Mouse (Mus musculus): ENCODE measurements at regions not wholly inside any gene's neighbourhood (a gene's known extent, or its start where the extent isn't known, plus 50 kb on each side); places are given as distances from the start of the nearest gene placed in this dataset.

DNA sequence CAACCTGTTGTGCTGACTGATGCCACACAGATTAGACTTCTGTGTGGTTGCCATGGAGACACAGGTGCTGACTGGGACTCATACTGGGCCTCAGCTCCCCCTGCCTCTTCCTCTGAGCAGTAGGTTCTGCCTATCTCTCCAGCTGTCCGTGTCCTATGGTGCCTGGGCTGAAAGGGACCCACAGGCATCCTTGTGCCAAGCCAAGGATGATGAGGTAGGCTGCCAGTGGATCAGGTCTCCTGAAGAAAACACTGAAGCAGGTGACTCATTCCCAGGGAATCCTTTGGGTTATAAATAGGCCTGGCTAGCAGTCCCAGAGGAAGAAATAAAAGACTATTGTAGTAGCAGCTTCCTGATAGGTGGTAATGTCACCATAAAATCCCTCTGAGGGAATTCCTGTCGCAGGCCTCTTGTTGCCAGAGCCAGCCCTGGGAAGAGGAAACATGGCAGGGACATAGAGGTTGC, 108.7 kb downstream of the Asb7 start:
- TF ChIP-seq POLR2A (IDR thresholded peaks at IDR 0.05; ENCODE audit: borderline replicate concordance, extremely low read depth, low read depth, low read length): no peak
- no peak for TF ChIP-seq CTCF (IDR thresholded peaks at IDR 0.05; ENCODE audit: insufficient read depth, low read length)

Data from lung, adult 2 months (tissue).